Mouse (Mus musculus): ENCODE data around the gene Ppp1r18.

The Ppp1r18 gene

DNA sequence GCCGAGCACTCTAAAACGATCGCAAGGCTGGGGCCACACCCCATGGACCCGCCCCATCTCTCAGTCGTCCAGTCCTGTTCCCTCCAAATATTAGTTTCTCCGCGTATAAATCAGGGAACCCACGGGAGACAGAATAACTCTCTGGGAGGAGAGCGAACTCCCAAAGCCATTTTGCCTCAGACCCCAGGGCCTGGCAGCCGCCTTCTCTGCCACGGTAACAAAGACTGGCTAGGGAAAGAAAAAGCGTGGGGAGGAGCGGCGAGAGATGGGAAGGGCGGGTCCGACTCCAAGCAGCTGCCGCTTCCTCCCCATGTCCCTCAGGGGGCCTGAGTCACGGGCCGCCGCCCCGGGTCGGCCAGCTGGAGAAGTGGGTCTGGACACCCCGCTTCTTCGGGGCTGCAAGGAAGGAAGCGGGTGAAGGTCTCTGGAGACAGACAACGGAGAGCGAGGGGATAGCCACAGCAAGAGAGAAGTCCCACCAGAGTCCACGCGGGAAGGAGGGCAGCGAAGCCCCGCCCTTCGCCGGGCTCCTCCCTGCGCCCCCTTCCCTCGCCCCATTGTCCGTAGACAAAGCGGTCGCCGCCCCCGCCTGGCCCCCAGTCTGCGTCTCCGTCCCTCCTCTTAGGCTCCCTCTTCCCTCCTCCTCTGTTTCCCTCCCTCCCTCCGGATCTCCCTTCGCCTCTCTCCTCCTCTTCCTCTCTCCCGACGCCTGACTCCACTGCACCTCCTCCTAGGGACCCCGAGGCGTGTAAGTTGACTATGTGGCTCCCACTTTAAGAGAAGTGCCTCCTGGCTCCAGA is at the start of gene Ppp1r18:
TSS of gene Ppp1r18 (plus strand) at position 113 of the 800 bp plus-strand sequence.
- peak; percentile 57 for DNase-seq

DNA sequence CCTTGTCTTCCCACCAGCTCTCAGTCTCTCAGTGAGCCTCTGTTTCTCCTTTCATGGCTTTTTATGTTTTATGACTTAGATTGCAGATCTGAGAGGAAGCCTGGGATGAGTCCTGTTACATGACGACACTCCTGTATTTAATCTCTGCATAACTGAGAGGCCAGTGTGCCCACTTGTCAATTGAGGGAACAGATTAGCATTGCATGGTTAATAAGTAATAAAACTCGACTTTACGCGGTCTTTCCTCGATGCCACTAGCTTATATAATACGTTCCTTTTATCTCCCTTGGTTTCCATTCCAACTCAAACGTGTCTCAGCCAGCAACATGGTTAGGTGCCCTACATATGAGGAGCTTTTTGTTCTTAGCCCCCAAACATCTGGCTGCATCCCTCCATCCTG is 49.6 kb upstream of the Ppp1r18 start:
- DNase-seq: no peak

- DNase-seq: no peak
Observed at GRCm38 (mm10) chr17:35816686-35817085, 48.7 kb upstream of the Ppp1r18 start.

- no peak for DNase-seq
Observed at GRCm38 (mm10) chr17:35817226-35817625, 48.2 kb upstream of the Ppp1r18 start.

- DNase-seq: no peak
Observed at GRCm38 (mm10) chr17:35820111-35820510, 45.3 kb upstream of the Ppp1r18 start.

DNA sequence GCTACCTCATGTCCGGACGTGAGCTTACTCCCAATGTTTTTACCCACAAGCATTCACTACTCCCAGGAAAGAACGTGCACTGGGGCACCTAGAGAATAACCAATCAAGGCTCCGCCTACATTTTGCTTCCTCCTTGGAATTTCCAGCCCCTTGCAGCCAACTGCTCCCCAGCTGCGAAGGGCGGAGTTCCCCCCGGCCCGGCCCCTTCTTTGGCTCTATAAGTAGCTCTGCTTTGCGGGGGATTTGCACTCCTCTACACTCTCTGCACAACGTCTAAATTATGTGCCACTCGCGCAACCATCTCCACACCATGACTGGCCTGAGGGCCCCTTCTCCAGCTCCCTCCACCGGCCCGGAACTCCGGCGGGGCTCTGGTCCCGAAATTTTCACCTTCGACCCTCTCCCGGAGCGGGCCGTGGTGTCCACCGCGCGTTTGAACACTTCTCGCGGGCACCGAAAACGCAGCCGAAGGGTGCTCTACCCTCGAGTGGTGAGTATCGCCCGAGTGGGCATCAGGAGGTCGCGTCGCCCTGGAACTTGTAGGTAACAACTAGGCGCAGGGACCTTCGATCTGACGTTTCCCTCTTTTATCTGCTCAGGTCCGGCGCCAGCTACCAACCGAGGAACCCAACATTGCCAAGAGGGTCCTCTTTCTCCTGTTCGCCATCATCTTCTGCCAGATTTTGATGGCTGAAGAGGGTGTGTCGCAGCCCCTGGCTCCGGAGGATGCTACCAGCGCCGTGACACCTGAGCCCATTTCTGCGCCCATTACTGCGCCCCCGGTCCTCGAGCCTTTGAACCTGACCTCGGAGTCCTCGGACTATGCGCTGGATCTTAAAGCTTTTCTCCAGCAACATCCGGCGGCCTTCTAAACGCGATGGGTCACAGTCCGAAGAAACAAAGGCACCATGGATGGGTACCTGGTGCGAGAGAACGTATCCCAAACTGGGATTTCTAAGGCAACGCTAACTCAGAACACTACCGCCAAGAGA is 43.7 kb upstream of the Ppp1r18 start, which contains the start of gene Ier3:
TSS of gene Ier3 (plus strand) at position 246 of the 992 bp plus-strand sequence.
- peak; percentile 65 for DNase-seq

- no peak for DNase-seq
Observed at GRCm38 (mm10) chr17:35822564-35822963, 42.8 kb upstream of the Ppp1r18 start.

DNA sequence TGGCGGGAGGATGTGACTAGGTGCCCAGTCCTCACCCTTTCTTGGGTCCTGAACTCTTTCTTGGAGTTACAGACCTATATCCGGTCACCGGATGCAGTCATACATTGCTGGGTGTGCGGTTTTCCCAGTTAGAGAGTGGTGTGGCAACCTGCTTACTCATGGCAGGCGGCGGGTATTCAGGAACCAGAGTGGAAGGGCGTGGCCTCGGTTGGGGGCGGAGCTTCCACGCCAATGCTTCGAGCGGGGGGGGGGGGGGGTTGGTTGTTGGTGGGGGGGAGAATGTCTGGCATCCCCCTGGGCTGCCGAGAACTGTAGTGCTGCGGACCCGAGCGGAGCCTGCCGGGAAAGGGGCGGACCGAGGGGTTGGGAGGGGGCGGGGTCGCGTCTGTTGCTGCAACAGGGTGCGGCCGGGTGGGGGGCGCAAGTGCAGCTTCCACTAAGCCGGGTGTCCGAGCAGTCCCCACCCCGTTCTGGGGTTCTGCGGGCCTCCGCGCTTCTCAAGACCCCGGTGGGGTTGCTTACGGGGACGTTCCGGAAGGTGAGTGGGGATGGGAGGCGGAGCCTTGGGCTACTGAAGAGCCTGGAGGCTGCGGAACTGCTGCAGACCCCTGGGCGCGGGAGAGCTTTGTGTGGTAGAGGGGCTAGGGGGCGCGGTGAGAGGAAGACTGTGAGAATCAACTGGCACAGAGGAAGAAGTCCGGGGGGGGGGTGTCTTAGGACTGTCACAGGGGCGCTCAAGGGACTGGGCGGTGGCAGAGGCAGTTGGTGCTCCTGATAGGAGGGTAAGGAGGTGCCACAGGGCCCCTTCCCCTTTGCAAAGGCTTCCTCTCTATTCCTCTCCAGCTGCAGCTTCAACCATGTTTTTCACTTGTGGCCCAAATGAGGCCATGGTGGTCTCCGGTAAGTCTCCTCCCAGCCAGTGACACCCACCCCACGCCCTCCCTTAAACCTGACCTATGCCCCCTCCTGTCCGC is 42.1 kb upstream of the Ppp1r18 start, which contains the start of gene Flot1:
TSS of gene Flot1 (plus strand) at position 267 of the 974 bp plus-strand sequence.
- DNase-seq: peak; percentile 78

- no peak for DNase-seq
Observed at GRCm38 (mm10) chr17:35824402-35824801, 41.0 kb upstream of the Ppp1r18 start.

- DNase-seq: no peak
Observed at GRCm38 (mm10) chr17:35825109-35825850, 40.1 kb upstream of the Ppp1r18 start.

GRCm38 (mm10) chr17:35829737-35830136 is 35.7 kb upstream of the Ppp1r18 start:
- peak; percentile 87 for DNase-seq

DNA sequence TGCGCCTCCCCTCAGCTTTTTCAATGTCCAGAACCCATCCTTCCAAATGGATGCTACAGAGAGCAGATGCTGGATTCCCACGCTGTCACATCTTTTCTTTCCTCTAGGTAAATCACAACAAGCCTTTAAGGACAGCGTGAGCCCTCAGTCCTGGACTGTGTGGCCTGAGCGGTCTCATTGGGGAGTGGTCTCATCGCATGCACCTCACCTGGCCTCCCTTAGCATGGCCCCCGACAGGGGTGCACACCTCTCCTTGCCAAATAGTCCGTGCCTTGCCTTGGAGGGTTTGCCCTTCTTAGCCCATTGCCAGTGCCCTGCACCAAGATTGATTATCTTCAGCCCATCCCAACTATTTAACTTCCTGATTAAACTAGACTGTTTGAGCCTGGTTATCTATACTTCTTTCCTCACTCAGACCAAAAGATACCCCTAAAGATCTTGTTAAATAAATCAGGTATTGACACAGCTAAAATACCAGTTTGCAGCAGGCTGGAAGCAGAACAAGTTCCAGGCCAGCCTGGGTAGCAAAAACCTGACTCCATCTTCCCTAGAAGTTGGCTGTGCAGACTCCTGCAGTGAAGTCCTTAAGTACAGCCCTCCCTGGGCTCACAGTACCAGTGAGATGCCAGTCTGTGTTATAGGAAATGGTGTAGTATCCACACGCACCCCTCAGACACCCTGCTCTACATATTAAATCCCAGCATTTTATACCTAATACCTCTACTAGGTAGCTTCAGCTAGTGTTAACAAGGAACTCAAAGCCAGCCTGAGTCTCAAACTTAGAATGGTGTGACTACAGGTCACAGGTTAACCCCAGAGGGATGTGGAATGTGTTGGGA is 32.8 kb upstream of the Ppp1r18 start:
- DNase-seq: no peak

- DNase-seq: no peak
Observed at GRCm38 (mm10) chr17:35833239-35833751, 32.1 kb upstream of the Ppp1r18 start.

DNA sequence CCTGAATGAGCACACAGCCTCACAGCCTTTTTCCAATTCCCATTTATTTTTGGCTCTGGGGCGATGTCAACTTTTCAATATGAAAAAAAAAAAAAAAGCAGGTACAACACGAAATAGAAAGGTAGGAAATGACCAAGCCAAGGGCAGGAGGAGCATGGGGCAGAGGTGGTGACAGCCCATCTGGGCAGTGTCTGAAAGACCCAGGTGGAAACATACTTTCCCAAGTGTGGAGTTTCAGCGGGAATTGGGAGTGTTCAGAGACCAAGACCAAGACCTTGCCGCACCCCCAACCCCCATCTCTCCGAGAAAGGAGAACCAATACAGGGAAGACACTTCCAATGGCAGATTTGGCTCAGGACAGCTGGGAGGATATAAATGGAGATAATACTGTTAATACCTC is 31.5 kb upstream of the Ppp1r18 start:
- DNase-seq: no peak

GRCm38 (mm10) chr17:35834696-35835422 is 30.5 kb upstream of the Ppp1r18 start:
- DNase-seq: no peak

- no peak for DNase-seq
Observed at GRCm38 (mm10) chr17:35835424-35836140, 29.8 kb upstream of the Ppp1r18 start.

GRCm38 (mm10) chr17:35836178-35836965 is 29.0 kb upstream of the Ppp1r18 start:
- peak; percentile 90 for DNase-seq

DNA sequence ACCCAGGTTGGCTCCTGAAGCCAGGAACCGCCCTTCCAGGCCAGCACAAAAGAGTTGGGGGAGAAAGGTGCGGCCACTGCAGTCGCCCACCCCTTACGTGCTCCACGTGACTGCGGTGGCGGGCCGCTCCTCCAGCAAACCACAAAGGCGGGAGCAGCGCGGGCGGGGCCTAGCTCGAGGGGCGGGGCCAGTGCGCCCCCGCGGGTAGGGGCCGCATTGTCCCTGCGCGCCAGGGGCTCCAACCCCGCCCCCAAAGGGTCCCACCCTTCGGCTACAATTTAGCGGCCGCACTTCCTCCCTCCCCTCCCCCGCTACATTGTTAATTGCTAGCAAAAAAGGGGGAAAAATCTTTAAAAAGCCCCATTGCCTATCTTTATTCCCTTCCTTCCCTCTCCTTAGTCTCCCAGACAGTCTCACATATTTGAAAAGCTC is 28.4 kb upstream of the Ppp1r18 start:
- DNase-seq: peak; percentile 86
